Mouse (Mus musculus) stomach, postnatal 0 days (tissue): ENCODE data around the gene Olfr1411.

Source experiments
- CTCF ChIP-seq: IDR thresholded peaks from 2 replicates; pipeline ENCODE4 v1.5.1; 2016; ENCODE audit warnings: antibody characterized with exemption, low read depth, mild to moderate bottlenecking, moderate library complexity
- EP300 ChIP-seq: optimal IDR thresholded peaks from 2 replicates; pipeline ENCODE3; 2016; ENCODE audit warnings: antibody characterized with exemption

DNA sequence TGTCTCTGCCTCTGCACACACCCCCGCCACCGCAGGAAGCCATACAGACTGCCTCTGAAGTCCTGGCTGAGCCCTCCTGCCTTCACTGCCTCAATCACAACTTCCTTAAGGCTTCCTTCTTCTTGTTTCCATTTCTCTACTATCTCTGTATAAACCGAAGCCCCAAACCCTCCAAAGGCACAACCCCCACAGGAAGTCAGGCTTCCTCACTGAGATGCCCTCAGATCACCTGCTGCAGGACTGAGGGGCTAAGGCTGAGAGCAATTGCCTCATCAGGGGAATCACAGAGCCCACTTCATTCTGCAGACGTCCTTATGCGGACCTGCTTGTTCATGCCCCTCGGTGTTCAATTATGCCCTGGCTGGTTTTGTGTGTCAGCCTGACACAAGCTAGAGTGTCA lies 46.2 kb downstream of the Olfr1411 start:
- no peak for TF ChIP-seq CTCF
- TF ChIP-seq EP300 = no peak
